Mouse (Mus musculus): ENCODE measurements at regions not wholly inside any gene's neighbourhood (a gene's known extent, or its start where the extent isn't known, plus 50 kb on each side); places are given as distances from the start of the nearest gene placed in this dataset.

DNA sequence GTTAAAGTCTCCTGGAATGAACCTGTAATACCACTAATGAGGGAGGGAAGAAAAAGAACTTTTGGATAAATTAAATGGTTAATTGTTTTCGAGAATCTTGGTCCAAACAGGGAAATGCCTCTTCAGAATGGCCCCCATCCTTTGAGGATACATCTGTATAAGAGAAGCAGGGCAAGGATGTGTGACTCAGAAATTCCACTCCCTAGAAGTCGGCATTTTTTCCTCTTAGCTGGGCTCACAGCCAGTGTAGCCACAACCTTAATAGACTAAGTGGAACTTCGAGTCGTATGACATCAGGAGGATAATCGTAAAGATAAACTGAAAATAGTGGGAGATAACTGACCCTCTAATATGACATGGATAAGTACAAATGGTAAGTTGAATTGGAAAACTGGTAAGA is 56.1 kb upstream of the Cav2 start:
- CTCF ChIA-PET, result no interaction called here

DNA sequence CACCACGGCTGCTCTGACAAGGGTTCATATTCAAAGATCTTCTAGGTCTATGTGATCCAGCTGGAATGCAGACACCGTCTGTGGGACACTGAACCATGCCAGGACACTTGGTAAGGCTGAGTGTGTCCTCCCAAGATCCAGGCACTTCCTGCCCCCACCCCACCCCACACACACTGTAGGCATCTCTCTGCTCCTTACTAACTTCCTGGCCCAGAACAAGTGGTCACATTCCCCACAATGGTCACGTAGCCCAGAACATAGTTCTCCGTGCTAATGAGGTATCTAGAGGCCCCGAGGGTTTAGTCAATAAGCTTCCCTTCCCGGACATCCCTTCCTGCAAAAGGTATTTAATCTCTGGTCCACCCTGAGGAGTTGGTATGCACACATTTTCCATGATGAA is 54.5 kb upstream of the Cav2 start:
- CTCF ChIA-PET, result no interaction called here

All from spleen, embryonic (tissue).